Mouse (Mus musculus) cortical plate, adult 2 months (tissue): Measurements from ENCODE around the gene Lrp6. TPM values are rescaled to one million over a fixed set of nuclear protein-coding genes. Genes with fewer than 3 reads are reported as not detected.

Experiments used
- H3K27ac ChIP-seq: fragments of 200-500 bp; 2 replicates; pipeline ENCODE4 v1.5.1; 2012; ENCODE audit warnings: low read length, control low read depth, inconsistent platforms; ENCODE audit not compliant: insufficient read depth
- H3K4me1 ChIP-seq: fragments of 200-500 bp; 2 replicates; pipeline ENCODE4 v1.6.1; 2011; ENCODE audit warnings: low read length; ENCODE audit not compliant: control insufficient read depth, insufficient read depth
- H3K4me3 ChIP-seq: fragments of 200-500 bp; 2 replicates; pipeline ENCODE4 v1.5.1; 2011; ENCODE audit warnings: mild to moderate bottlenecking, low read length, control low read depth; ENCODE audit not compliant: insufficient read depth
- CTCF ChIP-seq: fragments of 200-500 bp; IDR thresholded peaks from 2 replicates; pipeline ENCODE4 v1.5.1; 2011; ENCODE audit warnings: mild to moderate bottlenecking, control low read depth, low read length; ENCODE audit not compliant: insufficient read depth; ENCODE audit errors: extremely low read depth
- POLR2A ChIP-seq: fragments of 200-500 bp; IDR thresholded peaks from 2 replicates; pipeline ENCODE4 v1.6.1; 2011; ENCODE audit warnings: mild to moderate bottlenecking, low read length, control low read depth; ENCODE audit not compliant: insufficient read depth; ENCODE audit errors: extremely low read depth
- polyA plus RNA-seq: library from polyadenylated mRNA; depleted of rRNA; stranded (reverse); fragments of >200 nt; gene quantifications from 2 replicates; pipeline ENCODE4 v1.2.3, GENCODE M21; 2012

Lrp6 gene
- polyA plus RNA-seq, 1 experiment, result 25.3 TPM

- Histone ChIP-seq H3K27ac (no peak overlapping the region), H3K4me3 (no peak overlapping the region), H3K4me1 (peaks cover 4% of the 10 kb centered on the region; the same call in 1 of the 2 replicates)
- TF ChIP-seq POLR2A (no peak), CTCF (no peak)
Measured at GRCm38 (mm10) chr6:134511118-134511517, 55.6 kb downstream of the Lrp6 start.

GRCm38 (mm10) chr6:134510280-134510679 is 56.5 kb downstream of the Lrp6 start:
- Histone ChIP-seq H3K27ac (no peak overlapping the region), H3K4me1 (peaks cover 4% of the 10 kb centered on the region; the same call in 1 of the 2 replicates), H3K4me3 (no peak overlapping the region)
- no peak for TF ChIP-seq CTCF
- no peak for TF ChIP-seq POLR2A

- Histone ChIP-seq H3K4me3 (no peak overlapping the region), H3K27ac (no peak overlapping the region), H3K4me1 (peaks cover 4% of the 10 kb centered on the region; the same call in 1 of the 2 replicates)
- TF ChIP-seq CTCF (no peak), POLR2A (no peak)
Measured at GRCm38 (mm10) chr6:134509731-134510226, 57.0 kb downstream of the Lrp6 start.

DNA sequence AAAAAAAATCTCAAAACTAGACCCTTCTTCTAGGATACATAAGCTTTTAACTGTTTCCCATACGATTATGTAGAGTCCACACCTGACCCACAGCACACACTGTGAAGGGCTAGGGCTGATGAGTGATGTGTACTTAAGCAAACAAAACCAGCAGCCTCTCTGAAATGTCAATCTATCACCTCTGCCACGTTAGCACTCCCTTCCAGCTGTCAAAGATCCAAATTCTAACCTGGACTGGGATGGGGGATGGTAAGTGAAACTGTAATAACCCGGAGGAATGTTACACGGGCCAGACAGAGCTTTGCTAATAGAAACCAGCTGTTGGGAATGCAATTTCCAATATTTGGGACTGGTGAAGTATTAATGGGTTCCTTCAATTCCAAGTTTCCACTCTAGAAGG is 61.9 kb downstream of the Lrp6 start:
- Histone ChIP-seq H3K4me3 (no peak overlapping the region), H3K4me1 (no peaks in the 10 kb centered on the region; the same call in 1 of the 2 replicates), H3K27ac (no peak overlapping the region)
- TF ChIP-seq POLR2A, result no peak
- no peak for TF ChIP-seq CTCF

- Histone ChIP-seq H3K4me1 (no peaks in the 10 kb centered on the region; the same call in none of the 2 replicates), H3K4me3 (no peak overlapping the region), H3K27ac (no peak overlapping the region)
- TF ChIP-seq POLR2A (no peak), CTCF (no peak)
Measured at GRCm38 (mm10) chr6:134502335-134502734, 64.4 kb downstream of the Lrp6 start.

GRCm38 (mm10) chr6:134500381-134501162 is 66.2 kb downstream of the Lrp6 start:
- no peaks in the 10 kb centered on the region; the same call in none of the 2 replicates for H3K4me1 ChIP-seq
- TF ChIP-seq CTCF, result no peak
- TF ChIP-seq POLR2A, result no peak
- H3K27ac ChIP-seq, result no peak overlapping the region
- H3K4me3 ChIP-seq, result no peak overlapping the region

DNA sequence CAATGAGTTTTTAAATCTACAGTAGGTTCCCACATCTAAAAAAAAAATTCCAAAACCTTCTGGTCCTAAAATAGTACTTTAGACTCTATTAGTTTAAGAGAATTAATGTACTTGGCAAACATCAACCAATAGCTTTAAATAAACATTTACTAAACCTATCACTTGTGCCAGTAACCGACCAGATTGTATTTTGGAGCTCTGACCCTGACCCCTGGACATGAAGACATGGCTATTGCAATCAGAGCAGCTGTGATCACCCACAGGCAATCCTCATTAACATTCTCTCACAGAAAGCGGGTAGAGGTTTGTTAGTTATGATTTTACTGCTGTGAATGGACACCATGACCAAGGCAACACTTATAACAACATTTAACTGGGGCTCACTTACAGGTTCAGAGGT is 67.7 kb downstream of the Lrp6 start:
- no peaks in the 10 kb centered on the region; the same call in none of the 2 replicates for H3K4me1 ChIP-seq
- H3K4me3 ChIP-seq, result no peak overlapping the region
- no peak for TF ChIP-seq POLR2A
- TF ChIP-seq CTCF, result no peak
- no peak overlapping the region for H3K27ac ChIP-seq

DNA sequence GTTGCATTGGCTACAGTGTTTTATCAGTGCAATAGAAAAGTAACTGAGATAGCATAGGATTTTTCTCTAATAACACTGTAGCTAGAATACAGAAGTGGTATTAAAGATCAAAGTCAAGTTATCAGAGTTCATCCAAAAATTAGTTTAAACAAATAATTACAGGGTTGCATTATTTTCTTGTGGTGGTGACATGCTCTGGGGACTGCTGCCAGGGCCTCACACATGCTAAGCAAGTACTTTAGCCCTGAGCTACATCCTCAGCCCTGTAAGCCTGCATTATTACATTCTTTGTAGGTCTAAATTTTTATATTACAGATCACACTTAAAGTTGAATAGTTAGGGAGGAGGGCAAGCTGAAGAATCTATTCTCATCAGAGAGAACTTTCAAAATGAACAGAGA is 68.2 kb downstream of the Lrp6 start:
- Histone ChIP-seq H3K4me3 (no peak overlapping the region), H3K4me1 (no peaks in the 10 kb centered on the region; the same call in none of the 2 replicates)
- no peak for TF ChIP-seq CTCF
- TF ChIP-seq POLR2A, result no peak

DNA sequence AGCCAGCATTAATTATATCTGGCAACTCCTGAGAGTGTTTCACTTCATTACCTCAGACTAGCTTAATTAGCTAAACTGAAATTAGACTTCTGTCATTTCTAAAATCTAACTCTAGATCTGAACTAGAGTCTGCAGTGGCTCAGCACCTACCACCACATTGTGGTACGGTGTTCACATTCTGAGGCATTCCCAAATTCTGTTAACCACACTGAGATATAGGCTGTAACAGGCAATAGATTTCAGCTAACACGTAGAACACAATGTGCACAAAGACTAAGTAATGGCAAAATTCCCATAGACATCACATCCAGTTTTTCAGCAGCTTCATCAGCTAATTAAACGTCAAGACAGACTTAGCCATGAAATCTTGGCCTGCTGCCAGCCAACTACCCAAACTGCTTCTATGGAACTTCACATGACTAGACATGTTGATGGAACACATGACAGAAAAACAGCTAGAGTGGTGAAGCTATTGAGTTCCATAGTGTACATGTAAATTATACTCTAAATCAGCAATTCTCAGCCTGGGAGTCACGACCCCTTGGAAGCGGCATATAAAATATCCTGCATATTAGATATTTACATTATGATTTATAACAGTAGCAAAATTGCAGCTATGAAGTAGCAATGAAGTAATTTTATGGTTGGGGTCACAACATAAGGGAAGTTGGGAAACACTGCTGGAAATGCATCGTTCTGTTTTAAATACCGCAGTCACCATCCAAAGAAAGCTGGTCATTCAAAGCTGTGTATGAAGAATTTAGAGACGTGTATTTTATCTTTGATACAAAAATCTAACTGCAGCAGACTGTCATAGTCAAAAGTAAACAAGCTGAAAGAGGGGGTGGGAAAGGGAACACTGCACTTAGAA is 71.7 kb downstream of the Lrp6 start:
- no peaks in the 10 kb centered on the region; the same call in none of the 2 replicates for H3K4me1 ChIP-seq
- no peak overlapping the region for H3K27ac ChIP-seq
- no peak for TF ChIP-seq POLR2A
- TF ChIP-seq CTCF, result no peak
- H3K4me3 ChIP-seq, result no peak overlapping the region

More for the DNA sequence above, 68.2 kb downstream of the Lrp6 start:
- no peak overlapping the region for H3K27ac ChIP-seq
